Mouse (Mus musculus) layer of hippocampus, postnatal 14 days (tissue): ENCODE measurements around the gene Gabrb1. TPM values are rescaled to one million over a fixed set of nuclear protein-coding genes. Genes with fewer than 3 reads are reported as not detected.
A peak's percentile ranks its signal among the peaks of the same experiment; 100 is the strongest.

Source experiments
- DNase-seq, 2 experiments: peaks; one replicate each; pipeline ENCODE4 v3.0.0; 2021 to 2022; ENCODE audit warnings: low spot score in 2 of 2, mixed read lengths in 1 of 2
- total RNA-seq, 2 experiments: library from RNA; stranded (reverse); gene quantifications; 2 replicates each; pipeline ENCODE4 v1.2.3; 2021

Gabrb1 gene
- total RNA-seq, 2 experiments from 2014 or later: 119 to 126 TPM

GRCm38 (mm10) chr5:72156598-72156997, 498.7 kb downstream of the Gabrb1 start:
- DNase-seq: no peak

- DNase-seq: peak in 1 of 2 experiments; percentile 32
Measured at GRCm38 (mm10) chr5:72158667-72159066, 500.8 kb downstream of the Gabrb1 start.

- no peak for DNase-seq
Measured at GRCm38 (mm10) chr5:72159537-72159936, 501.6 kb downstream of the Gabrb1 start.

GRCm38 (mm10) chr5:72160781-72161485, 503.0 kb downstream of the Gabrb1 start:
- no peak for DNase-seq

DNA sequence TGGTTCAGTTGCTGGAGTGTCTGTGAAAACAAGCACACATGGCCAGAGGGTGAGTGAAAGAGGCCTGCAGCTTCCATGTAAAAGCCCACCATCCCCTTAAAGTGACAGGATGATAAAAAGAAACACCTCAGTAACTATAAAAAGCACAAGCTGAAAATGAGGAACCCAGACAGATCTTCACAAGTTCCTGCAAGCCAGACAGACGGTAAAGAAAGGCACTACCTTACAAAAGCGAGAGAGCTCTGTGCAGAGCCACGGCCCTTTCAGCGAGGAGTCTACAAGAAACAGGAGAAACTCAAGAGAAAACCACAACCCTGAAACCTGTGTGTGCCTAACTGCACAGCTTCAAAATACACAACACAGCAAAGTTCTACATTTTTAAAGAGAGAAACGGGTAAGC, 504.9 kb downstream of the Gabrb1 start:
- DNase-seq: no peak

DNA sequence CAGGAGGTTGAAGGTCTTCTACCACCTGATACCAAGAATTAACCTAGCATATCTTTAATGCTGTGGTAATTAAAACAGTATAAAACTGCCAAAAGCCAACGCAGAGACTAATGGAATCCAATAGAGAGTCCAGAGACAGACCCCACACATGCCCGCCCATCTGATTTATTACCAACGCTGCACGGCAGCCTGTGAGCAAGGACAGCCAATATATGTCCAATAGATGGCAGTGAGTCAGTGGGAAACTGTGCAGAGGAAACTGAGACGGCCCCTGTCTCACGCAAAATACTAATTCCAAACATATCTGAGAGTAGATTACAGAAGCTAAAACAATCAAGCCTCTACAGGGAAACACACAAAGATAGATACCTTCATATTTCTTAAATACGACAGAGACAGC, 506.5 kb downstream of the Gabrb1 start:
- no peak for DNase-seq

GRCm38 (mm10) chr5:72167594-72168284, 509.8 kb downstream of the Gabrb1 start, which contains the start of gene Commd8:
Gene Commd8 (minus strand): TSS chr5:72168189.
- DNase-seq: peak; percentile 93 to 96

DNA sequence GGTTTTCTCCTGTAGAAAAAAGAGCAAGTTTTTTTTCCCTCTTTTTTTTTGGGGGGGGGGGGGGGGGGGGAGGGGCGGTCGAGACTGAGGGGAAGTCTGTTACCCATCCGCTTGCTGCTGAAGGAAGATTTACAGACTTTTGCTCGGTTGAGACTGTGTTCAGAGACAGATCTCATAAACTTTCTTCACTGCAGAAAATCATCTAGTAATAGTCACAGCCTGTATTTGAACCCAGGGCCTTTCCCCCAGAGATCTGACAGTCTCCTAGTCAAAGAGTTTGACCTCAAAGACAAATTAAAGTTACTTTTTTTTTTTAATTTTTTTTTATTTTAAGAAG, 510.3 kb downstream of the Gabrb1 start:
- no peak for DNase-seq

DNA sequence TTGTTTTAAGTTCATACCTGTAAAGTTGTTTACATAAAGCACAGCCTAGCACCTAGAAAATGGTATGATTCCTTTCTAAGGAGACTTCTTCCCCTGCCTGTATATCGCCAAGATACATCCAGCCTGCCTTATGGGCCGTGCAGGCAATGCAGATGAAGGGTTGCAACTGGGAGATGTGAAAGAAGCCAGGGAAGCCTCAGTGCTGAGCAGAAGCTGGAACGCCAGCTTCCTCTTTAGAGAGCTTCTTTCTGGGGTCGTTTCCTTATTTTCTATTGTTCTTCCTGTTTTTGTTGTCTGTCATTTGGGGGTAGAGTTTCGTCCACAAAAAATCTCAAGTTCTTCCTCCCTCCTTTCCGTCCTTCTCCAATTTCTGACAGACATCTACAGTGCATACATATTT, 512.2 kb downstream of the Gabrb1 start:
- DNase-seq: no peak

- peak in 1 of 2 experiments; percentile 48 for DNase-seq
Measured at GRCm38 (mm10) chr5:72172675-72173074, 514.8 kb downstream of the Gabrb1 start.

DNA sequence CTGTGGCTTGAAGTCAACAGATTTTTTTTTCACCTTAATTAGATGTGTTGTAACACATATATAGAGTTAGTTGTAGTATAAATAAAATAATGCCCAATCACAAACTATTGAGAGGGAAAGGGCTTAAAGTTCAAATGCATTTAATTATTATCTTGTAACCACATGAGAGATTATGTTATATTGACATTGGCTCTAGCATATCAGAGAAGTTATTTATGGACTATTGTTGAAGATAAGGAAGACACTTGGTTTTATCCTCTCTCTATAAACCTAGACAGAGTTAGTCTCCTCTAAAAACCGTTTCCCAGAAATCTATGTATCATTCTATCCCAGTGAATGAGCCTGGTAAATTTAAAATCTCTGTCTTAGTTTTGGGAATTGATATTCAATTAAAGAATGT, 515.6 kb downstream of the Gabrb1 start:
- DNase-seq: no peak

DNA sequence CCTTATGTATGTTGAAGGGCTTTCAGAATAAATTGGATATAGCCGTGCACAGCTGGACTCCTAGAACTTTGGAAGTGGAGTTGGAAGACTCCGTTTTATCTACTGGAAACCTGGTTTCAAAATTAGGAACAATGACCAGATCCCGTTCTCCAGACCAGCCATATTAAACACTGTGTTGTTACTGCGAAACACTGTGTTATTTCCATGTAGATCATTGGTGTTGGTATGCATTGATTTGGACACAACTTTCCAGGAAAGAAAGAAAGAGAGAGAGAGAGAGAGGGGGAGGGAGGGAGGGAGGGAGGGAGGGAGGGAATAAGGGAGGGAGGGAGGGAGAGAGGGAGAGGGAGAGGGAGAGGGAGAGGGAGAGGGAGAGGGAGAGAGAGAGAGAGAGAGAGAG, 517.1 kb downstream of the Gabrb1 start:
- DNase-seq: no peak

DNA sequence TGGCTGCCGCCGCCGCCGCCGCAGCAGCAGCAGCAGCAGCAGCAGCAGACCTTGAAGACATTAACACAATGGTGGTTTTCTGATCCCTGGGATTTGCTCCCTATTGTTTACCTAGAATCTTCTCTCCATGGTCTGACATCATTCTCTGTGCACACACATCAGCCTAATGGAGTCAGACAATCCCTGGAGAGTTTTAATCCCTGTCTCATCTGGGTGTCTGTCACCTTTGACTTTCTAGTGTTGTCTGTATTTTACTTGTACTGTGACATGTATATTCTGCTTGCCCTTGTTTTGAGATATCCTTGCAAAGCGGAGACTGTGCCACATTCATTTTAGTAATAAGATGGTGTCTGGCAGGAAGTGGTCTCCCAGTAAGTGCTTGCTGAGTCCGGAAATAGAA, 517.6 kb downstream of the Gabrb1 start:
- DNase-seq: no peak

- DNase-seq: no peak
Measured at GRCm38 (mm10) chr5:72181194-72181593, 523.3 kb downstream of the Gabrb1 start.

DNA sequence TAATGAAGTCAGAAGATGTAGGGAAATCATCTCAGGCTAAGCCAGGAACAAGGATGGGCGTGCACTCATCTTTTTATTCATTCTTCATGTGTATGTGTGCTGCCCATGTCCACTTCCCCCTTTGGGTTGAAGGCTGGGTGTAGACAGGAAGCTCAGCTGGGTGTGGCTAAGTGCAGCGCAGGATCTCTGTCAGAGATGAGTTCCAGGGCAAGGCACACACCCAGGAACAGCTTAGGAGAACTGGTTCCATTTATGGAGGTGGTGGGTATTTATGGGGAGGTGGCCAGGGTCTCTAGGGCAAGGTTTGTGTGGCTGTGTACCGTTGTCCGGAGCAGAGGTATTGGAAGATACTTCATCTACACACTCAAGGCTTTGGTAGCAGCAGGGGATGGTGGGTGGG, 524.9 kb downstream of the Gabrb1 start:
- DNase-seq: no peak

GRCm38 (mm10) chr5:72183929-72184328, 526.0 kb downstream of the Gabrb1 start:
- DNase-seq: no peak

GRCm38 (mm10) chr5:72184437-72185100, 526.7 kb downstream of the Gabrb1 start:
- no peak for DNase-seq

DNA sequence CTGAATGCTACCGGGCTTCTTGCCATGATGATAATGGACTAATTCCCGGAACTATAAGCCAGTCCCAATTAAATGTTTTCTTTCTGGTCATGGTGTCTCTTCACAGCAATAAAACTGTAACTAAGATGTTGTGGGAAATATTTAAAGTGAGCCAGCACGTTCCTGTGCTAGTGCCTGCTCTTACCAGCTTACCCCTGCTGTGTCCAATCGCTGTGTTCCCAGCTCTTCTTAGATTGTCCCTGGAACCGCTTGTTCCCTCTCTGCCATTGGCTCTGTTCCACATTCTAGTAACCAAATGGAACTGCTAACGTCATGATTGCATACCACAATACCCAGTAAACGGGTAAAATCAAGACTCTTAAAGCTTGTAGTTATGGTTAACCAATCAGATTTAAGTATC, 533.2 kb downstream of the Gabrb1 start:
- no peak for DNase-seq

- DNase-seq: no peak
Measured at GRCm38 (mm10) chr5:72191932-72192331, 534.0 kb downstream of the Gabrb1 start.

- no peak for DNase-seq
Measured at GRCm38 (mm10) chr5:72195442-72195841, 537.5 kb downstream of the Gabrb1 start.
